Mouse (Mus musculus) retina, postnatal 7 days (tissue): ENCODE measurements at regions not wholly inside any gene's neighbourhood (a gene's known extent, or its start where the extent isn't known, plus 50 kb on each side); places are given as distances from the start of the nearest gene placed in this dataset.

Experiments used
- DNase-seq: peaks from one replicate; pipeline ENCODE4 v3.0.0-alpha.2; 2012; ENCODE audit warnings: low read depth, low spot score

DNA sequence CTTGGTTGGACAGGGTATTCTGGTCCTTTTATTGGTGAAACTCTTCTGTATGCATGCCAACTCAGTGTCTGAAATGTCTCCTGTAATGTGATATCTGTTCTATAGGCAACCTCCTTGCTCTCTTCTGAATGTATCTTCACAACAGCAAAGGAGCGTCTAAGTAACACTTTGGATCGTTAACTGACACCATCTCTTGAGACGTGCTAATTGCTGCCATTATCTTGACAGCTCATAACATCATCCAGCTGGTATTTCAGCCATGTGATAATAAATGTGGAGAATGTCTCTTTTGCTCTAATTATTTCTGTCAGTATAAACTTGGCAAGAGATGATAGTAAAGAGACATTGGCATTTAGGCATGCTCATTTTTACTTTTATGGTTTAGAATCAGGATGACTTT is 68.8 kb upstream of the Col8a1 start:
- no peak for DNase-seq

DNA sequence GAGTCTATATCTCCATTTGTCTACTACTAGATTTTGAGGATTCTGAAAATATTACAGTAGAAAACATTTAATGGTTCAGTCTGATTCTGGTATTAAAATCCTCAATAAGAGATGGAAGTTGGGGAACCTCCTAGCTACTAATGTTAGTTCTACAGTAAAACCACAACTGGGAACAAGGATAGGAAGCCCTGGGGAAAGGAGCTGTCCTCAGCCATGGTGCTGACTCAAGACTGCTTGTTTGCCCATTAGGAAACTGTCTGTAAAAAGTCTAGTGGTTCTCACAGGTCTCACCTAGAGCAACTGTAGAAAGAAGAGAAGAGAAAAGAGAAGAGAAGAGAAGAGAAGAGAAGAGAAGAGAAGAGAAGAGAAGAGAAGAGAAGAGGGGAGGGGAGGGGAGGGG is 90.9 kb upstream of the Col8a1 start:
- no peak for DNase-seq

DNA sequence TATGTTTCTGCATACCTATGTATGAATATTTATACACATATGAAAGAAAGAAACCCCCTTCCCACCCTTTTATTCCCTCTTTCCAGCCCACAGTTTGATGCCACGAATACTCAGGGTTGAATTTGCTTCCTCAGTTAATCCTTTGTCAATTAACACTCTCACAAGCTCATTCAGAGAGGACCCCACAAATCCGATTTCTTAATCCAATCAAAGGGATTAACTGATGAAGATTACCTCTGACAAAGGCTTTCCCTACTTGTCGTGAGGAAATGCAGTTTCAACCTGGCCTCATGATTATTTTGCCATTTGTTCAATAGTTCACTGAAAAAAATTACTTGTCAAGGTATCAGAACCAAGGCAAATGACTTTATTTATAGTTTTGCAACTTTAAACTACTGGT is 91.8 kb upstream of the Col8a1 start:
- peak; percentile 80 for DNase-seq

DNA sequence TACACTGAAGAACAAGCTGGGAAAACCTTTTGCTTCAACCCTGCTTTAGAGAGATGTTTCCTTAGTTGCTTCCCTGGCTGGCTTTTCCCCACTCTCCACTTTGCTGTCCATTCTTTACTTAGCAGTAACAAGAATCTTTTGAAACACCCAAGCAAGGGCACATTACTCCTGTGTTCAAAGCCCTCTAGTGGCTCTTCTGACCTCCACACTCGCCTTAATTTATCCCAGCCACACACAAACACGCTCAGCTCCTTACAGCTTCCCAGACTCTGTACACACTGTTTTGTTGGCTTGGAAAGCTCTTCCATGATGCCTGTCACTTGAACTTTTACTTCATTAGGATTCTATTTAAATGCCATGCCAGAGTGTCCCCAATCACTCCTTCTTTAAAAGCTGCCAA is 97.3 kb upstream of the Col8a1 start:
- no peak for DNase-seq

DNA sequence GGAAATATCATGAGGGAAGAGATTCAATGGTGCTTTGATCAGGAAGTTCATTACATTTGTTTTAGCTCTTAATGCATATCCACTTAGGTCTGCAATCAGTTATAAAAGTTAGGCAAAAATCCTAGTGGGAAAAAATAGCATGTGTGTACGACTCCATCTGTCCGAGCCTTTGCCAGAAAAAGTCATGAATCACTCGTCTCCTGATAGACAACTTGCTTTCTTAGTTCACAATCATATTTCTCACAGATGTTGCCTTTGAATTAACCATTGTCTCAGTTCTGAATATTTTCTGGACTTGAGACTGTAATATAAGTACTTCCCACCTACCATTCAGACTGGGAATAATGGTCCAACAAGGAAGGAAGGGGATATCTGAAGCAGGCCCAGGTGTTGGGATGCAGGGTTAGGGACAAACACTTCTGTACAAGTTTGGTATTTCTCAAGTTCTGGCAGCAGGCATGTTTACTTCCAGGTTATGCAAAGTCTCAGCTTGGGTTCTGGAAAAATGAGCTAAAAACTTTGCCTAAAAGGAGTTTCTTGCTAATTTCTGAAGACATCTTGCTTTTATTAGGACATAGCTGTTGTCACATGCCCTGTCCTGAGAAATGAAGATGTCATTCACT is 98.4 kb upstream of the Col8a1 start:
- no peak for DNase-seq

DNA sequence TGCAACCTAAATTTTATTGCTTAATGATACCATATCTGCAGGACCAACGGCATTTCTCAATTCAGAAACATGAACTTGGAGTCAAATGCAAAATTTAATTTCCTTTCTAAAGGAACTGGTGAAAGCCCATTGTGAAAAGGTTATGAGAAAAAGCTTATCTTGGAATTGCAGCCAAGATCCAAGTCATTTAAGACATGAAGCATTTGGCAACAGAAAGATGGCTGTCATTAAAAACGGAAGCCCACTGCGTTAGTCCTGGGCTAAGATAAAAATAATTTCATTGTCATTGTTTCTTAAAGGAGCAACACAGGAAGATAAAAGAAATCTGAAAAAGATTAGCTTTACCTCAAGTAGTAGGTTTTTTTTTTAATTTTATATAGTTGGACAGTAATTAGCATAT is 99.2 kb upstream of the Col8a1 start:
- no peak for DNase-seq

DNA sequence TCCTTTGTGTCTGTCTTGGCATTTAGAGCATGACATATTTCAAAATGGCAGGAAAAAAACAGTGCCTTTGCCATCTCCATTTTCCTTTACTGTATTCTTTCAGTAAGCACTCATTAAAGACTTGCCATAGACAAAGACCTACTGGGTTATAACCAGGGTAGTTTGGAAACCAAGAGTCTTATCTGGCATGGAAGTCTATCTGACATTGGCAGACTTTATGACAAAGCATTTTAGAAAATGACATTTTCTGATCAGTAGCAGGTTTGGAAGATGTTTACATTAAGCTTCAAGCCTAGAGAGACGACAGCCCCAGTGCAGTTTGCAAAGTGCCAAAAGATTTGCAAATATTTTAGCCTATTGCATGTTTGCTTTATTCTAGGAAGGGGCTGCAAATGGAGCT is 102.5 kb upstream of the Col8a1 start:
- no peak for DNase-seq

DNA sequence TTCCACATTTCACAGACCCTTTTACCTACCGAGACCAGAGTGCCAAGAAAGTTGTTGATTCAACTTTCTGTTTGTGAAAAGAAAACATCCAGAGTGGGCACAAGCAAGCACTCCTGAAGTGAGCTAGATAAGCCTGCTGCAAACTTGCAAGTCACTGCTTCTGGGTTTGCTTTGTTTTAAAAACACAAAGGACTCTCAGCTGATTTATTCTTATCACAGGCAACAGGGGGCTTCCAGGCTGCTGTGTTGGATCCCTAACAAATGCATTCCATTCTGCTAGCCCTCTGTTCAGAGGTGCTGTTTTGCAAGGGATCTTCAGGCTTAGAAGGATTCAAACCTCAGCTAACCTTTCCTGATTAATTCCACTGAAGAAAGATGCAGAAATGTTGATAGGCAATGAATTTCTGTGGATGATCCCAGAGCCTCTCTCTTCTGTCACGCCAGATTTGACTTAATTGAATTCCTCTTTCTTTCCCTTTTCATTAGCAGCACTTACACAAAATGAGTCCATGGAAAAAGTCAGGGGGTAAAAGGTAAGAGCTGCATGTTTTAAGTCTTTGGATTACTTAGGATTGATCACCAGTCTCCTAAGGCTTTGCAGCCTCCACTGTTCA is 103.7 kb upstream of the Col8a1 start:
- DNase-seq = no peak

DNA sequence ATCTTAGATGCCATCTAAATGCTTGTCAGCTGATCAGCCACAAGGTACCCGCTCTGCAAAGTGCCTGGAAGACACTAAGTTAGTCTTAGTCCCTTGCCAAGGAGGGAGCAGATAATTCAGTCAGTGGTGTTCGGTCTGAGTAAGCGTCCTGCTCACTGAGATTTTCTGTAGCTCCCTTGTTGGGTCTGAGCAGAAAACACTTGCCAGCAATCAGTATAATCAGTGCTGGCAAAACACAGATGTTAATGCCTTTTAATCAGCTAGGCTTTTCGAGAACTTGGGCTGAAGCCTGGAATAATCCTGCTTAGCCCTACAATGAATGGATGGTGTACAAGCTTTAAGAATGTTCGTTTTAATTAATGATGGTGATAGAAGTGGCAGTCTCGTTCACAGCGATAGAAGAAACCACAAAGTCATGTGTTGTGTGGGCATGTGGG is 104.2 kb upstream of the Col8a1 start:
- peak; percentile 41 for DNase-seq

DNA sequence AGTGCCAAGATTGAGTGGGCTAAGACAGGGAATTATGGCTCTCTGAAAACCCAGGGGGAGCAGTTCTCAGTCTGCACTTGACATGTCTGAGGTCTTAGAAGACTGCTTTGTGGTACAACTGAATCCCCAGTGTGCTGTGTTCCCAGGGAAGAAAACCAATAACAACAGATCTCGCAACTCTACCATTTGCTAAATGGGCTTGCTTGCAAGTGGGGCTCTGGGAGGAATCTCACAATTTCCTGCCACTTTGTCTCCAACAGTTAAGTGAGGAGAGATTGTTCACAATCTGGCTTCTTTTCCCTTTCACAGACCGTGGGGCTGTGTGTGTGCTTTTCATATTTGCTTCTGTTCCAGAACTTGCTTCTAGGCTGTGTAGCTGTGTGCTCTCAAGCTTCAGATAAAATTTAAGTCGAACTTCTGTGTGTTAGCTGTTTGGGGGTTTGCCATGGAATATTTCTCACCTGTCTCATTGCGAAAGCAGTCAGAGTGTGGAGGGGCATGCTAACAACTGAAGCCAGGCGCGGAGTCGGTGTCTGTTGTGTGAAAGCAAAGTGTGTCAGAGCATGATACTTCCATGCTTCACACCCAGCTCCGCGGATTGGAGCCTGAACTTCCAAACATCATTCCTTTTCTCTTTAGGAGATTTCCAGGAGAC is 108.8 kb upstream of the Col8a1 start:
- DNase-seq = no peak

DNA sequence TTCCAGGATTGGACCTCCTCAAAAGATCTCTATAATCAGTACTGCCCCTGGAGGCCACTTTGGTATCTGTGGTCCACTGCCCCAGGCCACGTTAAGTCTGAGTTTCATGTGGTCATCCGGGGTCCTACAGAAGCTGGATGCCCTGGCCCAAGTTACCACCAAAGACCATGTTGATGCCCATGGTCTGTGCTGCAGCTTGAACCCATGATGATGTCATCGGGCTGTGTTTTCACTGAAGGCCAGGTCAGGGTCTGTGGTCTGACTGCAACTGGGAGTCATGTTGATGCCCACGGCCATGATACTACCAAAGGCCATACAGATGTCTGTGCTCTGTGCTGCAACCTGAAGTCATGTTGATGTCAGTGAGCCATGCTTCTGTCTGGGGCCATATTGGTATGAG is 122.3 kb upstream of the Col8a1 start:
- no peak for DNase-seq

DNA sequence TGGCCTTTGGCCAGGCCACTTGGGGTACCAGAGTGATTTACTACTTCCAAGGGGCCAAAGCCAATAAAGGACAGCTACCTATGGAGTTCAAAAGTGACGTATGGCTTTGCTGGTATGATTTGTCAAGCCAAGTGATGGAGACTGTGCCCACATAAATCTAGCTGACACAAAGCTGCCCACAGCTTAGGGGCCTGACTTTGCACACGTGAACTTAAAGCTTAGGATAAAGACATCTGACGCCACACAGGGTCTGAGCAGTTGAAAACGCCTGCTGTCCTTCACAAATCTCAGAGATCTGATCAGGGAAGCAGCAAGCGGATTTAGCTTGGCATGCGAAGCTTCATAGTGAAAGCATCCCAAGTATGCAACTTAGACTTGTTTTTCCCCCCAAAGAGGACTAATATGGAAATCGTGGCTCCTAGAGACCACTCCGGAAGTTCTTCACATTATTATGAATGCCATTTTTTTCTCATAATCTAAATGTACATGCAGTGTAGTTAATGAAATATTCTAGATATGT is 127.1 kb upstream of the Col8a1 start:
- no peak for DNase-seq

DNA sequence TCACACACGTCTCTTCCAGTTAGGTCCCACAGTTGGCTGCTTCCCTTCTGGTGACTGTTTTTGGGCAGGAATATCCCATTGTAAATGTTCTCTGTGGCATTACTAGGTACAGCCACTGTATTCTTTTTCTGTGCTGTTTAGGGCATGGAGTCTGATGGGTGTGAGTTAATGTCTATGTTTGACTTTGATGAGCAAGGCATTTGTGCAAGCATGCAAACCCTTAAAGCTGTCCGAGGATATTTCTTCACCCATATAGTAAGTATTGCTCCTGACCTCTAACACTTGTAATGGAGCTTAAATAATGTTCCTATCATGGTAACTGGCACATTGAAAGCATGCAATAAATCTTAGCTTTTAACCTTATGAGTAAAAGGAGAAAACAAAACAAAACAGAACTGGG is 133.6 kb upstream of the Col8a1 start:
- DNase-seq = no peak

DNA sequence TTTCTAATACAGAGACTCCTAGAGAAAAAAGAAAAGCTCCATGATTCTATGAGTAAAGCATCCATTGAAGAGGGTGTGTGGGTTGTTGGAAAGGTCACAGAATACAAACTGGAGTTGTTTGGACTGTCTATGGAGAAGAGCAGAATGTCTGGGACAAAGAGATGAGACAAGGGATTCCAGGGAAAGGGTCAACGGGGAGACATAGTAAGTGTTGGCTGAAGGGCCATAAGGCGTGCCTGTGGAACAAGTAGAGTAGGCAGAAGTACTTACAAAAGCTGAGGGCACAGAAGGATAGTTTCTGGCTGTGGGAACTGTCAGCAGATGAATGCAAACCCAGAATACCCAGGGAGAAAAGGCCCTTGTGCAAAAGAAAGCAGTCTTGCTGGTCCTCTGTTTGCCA is 134.0 kb upstream of the Col8a1 start:
- no peak for DNase-seq

DNA sequence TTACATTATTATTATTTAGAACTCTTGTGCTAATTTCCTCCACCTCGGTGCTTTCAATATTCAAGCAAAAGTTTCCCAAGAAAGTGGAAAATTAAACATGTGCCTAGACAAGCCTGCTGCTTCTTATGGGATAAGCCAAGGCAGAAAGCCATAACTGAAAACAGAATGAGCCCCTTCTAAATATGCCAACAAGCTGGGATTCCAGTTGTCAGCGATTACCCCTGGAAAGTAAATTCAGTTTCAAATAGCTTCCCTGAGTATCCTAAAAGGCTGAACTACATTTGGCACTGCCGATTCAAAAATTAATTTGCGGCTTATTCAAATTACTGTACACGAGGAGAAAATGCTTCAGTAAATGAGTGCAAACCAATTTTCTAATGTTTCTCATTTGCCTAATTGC is 135.6 kb upstream of the Col8a1 start:
- DNase-seq = no peak

DNA sequence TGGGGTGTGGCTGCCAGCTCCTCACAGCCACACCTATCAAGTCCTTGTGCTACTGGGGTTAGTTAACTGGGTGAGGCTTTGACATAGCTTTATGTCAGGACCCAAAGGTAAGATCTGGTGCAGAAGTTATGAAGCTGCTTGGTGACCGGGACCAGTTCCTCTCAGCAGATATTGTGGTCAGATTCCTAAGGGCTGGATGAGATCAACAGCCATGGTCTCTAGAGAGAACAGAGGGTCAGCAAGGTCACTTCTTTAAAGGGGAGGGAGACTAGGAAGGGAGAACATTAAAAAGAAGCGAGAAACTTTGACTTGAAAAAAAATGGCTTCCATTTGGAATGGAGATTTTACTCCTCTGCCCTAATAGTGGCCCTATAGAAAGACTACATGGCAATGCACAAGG is 138.6 kb upstream of the Col8a1 start:
- no peak for DNase-seq

DNA sequence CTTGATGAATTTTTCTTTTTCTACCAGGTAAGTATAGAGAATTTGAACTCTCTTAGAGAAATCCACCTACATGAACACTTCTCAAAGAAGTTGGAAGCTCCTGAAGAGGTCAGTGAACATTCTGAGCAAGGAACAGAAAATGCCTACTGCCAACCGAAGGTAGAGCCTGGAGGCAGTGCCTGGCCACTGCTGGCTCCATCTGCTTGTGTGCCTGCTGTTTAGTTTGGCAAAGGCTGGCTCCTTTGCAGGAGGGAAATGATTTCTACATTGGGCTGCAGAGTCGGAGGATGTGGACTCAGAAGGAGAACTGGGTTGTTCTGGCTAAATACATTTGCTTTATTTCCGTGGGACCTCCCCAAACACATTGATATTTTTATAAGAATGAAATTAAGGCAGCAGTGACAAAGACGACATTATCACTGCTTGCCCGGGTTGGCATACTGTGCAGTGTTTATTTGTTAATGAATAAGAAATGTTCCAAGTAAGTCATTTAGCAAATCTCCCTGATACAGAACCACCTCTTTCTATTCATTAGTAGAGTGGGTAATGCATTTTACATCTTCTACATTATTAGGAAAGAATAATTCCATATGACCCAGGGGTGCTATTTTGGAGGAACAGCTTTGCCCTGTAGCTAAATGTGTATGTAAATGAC is 139.3 kb upstream of the Col8a1 start:
- no peak for DNase-seq

DNA sequence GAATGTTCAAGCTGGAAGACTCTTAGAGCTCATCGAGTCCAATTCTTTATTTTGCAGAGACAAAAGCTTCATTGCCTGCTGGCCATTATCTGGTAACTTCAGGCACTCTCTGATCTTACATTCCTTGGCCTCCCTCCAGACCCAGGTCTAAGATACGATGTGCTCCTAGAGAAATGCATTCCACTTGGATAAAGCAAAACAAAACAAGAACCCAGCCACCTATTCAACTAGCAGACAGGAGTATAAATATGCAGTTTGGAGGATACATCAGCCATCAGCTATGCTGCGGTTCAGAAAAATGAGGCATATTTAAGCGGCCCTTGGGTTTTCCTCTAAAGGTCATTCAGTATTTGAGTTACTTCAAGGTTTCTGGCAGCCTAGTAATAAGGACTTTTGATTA is 146.5 kb upstream of the Col8a1 start:
- DNase-seq = no peak

DNA sequence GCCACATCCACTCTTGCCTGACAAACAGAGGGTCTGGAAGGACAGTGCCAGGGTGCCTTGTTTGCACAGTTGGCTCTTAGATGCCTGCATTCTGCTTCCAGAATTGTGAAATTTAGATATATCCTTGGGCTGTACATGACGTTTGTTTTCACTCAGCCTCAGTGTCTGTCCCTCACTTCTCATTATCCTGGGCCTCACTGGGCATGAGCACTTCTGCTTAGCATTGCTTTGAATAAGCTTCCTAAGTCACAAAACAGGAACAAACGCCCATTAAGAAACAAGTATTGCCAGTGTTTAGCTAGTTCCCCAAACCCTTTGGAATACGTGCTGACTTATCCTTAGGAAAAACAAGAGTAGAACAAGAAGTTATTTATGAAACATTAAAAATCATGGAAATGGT is 148.0 kb upstream of the Col8a1 start:
- DNase-seq = no peak

DNA sequence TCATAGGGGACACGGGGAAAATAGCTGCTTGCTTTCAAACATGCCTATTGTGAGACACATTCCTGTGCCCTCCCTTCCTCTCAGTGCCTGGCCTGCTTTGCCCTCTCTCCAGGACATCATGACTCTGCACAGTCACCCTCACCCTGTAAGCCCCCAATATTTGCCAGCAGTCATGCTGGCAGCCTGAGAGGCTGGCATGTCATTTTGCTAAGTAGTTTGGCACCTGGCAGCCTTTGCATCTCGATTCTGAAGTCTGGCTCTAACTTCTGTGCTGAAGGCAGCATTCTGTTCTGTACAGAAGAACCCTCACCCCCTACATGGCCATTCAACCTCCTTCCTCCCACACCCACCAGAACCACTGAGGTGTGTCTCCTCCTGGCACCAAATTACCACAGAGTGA is 157.5 kb upstream of the Col8a1 start:
- DNase-seq = no peak

DNA sequence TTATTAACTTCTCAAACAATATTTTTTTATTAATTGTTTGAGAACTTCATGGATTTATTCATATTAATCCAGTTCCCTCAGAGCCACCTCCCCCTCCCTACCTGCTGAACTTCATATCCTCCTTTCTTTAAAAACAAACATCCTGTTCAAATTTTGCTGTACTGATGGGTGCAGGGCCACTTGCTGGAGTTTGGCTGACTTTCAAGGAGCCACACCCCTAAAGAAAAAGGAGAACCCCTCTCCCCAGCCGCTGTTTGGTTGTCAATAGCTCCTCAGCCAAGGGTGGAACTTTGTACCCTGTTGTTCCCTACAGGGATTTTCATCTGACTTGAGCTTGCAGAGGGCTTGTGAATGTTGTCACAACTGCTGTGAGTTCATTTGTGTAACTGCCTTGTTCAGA is 160.0 kb upstream of the Col8a1 start:
- no peak for DNase-seq

DNA sequence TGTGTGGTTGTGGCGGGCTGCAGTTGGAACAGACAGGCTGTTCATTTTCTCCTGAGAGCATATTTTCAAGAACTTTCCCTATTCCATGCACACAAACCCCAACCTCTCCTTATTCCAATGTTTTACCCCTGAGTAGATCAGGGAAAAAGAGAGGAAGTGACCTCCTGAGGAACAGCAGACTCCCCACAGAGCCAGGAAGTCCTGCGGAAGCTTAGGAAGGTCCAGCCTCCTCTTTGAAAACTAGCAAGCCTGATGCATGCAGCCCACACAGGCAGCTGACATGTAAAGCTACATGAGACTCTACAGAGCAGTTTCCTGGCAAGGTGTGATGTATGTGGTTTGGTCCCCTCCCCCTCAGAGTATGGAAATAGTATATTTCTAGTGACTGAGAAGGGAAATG is 160.9 kb upstream of the Col8a1 start:
- no peak for DNase-seq
